Mouse (Mus musculus) left cerebral cortex, adult 8-10 months (tissue): ENCODE data around the gene Dlk2. TPM values are rescaled to one million over a fixed set of nuclear protein-coding genes. Genes with fewer than 3 reads are reported as not detected.

Source experiments
- DNase-seq, 2 experiments: peaks; one replicate each; pipeline ENCODE4 v3.0.0; 2022; ENCODE audit warnings: low spot score in 2 of 2
- total RNA-seq, 4 experiments: library from RNA; stranded (reverse); gene quantifications; 2 replicates each; pipeline ENCODE4 v1.2.4; 2022

Dlk2 gene
- total RNA-seq, 4 experiments from 2014 or later = 43.9 to 52.8 (median 50.2) TPM

DNA sequence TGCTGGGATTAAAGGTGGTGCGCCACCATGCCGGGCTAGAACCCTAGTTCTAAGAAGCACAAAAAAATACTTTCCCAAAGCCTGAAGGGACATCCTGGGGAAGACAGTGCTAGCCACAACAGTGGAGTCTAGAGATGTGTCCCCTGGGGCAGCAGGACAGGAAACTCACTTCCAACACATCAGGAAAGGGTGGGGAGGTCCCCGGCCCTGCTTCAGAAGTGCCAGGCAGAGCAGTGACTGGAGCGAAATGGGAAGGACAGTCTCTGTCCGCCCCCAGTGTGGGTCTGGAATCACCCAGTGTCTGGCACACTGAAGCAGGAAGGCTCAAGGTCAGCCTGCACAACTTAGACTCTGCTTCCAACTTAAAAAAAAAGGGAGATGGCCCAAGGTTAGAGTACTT is 24.5 kb upstream of the Dlk2 start:
- DNase-seq = no peak

DNA sequence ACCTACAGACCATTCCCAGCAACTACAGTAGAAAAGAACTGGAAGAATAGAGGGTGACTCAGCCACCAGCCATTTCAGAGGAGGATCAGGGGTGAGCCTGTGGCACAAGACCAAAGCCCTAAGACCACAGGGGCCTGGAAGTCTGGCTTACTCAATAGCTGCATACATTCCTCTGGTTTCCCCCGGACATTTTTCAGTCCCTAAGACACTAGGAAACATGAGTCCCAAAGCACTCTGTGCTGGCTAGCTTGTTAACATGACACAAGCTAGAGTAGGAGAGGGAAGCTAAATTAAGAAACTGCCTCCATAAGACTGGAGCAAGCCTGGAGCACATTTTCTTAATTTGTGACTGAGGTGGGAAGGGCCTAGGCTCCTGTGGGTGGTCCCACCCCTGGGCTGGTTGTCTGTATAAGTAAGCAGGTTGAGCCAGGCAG is 23.4 kb upstream of the Dlk2 start:
- DNase-seq = peak in 1 of 2 experiments; percentile 61

DNA sequence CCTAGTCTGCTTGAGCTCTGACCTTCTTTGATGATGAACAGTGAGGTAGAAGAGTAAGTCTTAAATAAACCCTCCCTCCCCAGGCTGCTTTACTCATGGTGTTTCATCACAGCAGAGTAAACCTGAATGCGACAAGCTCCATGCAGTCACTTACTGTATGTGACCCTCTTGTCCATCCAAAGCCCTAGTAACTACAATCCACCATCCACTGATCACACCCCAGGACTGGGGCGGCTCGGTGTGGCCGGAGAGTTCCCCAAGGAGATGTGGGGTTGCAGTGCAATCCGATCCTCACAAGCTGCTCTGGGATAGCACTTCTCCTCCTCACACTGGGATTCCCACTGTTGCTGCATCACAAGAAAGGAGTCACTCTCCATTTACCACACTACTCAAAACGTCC is 22.8 kb upstream of the Dlk2 start:
- no peak for DNase-seq

DNA sequence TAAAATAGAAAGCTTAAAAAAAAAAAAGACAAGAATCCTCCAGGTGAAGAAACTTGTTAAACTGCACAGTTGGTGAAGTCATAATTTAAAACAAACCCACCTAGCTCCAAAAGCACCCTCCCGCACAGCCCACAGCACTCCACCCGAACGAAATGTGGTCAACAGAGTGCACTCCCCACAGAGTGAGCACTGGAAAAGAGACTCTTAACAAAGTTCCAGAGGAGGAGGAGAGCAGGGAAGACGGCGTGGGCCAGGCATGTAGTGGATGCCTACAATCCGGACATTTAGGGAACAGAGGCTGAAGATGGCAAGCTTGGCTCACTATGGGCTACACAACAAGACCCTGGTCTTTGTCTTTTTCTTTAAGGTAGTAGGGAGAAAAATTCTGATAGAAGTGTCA is 22.2 kb upstream of the Dlk2 start:
- no peak for DNase-seq

DNA sequence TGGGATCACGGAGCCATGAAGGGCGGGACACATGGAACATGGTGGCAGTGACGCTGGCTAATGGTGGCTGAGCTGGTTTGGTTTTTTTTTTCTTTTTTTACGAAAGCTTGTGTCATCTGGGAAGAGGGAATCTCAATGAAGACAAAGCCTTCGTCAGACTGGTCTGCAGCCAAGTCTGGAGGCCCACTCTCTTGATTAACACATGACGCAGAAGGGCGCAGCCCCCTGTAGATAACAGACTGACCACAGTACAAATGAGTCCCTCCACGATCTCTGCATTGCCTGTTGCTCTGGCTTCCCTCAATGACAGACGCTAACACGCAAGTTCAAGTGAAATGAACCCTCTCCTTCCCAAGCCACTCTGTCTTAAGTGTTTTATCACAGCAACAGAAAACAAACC is 21.7 kb upstream of the Dlk2 start:
- no peak for DNase-seq

DNA sequence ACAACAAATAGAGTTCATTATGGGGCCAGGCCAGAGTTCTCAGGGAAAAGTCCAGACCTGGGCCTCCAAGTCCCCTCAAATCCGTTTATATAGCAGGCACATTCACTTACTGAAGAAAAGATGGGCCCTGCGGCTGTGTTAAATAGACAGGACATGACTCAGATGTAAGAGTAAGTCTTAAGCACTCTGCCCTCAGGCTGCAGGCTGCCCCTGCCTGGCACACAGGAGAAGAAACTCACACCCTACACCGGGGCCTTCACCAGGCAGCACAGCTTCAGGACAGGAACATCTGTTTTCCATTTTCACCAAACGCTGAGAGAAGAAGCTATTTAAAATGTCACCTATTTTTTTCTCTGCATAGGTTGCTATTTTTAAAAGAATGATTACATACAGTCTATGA is 19.6 kb upstream of the Dlk2 start:
- DNase-seq = no peak

DNA sequence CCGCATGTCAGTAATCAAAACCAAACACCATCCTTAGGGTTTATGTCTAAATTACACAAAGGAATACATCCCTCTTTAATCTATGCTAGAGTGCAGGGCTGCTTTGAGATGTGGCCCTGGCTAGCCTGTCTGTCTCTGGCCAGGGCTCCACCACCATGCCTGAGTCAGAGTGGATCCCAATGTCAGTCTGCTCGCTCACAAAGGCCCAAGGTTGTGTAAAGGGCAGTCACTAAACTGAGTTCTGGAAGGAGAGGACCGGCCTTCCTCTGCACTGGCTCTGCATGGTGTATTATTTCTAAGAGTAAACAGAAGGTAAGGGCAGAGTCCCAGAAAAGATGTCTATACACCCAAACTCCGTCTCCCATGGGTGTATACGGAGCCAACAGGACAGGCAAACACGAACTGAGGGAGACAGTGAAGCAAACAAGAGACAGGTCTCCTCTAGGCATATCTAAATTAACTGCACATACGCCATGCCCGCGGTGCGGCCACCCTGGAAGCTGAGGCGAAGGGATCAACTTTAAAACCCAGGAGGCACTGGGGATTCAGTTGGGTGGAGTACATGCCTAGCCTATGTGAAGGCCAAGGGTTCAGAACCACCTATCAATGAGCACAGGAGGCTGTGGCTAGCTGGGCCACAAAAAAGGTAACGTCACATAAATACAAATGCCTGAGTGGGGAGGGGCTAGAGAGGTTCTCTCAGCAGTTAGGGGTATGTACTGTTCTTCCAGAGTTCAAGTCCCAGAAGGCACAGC is 19.0 kb upstream of the Dlk2 start:
- DNase-seq = no peak

DNA sequence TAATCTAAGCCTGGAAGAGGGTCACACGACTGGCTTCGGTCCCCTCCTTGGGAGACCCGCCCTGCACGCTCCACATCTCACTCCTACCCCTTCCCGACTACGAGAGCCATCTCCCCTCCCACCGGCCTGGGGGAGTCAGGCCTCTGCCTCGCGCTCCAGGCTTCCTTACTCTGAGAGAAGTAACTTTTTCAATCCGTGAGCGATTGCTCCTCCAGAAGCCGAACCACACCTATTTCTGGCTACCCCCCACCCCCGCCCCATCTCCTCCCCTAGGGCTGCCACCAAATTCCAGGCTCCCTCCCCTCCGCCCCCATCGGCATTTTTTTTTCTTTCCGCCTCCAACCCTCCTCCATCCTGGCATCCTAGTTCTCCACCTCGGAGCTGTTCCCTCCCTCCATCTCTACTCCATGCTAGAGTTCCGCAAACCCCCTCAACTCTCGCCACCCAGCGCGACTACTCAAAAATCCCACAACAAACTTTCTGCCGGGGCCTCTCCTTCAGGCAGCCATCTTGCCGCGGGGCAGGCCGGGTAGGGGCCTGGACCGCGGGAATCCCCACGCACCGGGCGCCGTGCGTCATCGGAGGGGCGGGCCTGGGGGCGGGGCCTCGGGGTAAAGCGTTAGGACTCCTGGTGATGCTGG is 14.6 kb upstream of the Dlk2 start, which contains the start of gene Tjap1:
Gene Tjap1 (minus strand): TSS at position 544 of the 641 bp plus-strand sequence.
- DNase-seq = peak; percentile 62 to 73

DNA sequence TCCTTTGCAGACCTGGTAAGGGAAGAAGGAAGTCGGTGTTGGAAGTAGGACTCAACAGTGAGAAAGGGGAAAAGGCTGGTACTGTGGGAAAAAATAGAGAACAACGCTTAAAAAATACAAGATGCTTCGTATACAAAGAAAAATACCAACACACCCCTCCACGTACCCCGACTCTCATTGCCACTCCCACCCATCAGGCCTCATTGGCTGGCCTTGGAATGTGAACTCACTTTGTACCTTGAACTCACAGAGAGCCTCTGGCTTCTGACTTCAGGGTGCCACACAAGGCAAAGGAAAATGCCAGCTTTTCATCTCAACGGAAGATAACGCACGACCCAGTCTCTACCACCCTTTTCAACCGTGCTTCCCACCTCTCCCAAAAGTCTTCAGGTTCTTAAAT is 14.1 kb upstream of the Dlk2 start:
- DNase-seq = no peak

DNA sequence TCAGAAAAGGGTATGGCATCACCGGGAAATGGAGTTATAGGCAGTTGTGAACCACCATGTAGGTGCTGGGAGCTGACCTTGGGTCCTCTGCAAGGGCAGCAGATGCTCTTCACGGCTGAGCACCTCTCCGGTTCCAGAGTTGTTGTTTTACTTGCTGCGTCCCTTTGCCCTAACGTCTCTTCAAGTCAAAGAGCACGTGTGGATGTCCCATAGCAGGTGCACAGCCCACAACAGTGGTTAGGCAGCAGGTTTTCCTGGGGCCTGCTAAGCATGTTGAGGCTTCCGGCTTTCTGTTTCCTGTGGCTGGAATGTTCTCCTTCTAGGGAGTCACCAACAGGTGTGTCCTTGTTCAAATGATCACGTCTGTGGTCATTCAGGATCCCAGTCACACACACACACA is 13.3 kb upstream of the Dlk2 start:
- DNase-seq = no peak

DNA sequence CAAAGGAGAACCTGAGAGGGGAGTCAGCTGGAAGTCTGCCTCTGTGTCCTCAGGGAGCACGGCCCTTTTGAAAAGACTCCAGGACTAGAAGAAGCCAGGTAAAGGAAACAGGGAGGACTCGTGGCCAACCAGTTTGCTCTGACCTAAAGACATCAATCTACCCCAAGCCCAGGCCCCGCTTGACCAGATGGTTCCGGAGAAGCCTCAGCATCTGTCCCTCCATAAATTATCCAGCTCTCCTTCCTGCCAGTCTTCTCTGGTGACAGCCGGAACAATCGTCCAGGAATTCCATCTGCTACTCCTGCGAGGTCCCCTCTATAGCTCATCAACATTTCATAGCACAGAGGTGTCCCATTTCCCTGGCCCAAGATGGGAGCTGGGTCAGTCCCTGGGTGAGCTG is 12.6 kb upstream of the Dlk2 start:
- no peak for DNase-seq

DNA sequence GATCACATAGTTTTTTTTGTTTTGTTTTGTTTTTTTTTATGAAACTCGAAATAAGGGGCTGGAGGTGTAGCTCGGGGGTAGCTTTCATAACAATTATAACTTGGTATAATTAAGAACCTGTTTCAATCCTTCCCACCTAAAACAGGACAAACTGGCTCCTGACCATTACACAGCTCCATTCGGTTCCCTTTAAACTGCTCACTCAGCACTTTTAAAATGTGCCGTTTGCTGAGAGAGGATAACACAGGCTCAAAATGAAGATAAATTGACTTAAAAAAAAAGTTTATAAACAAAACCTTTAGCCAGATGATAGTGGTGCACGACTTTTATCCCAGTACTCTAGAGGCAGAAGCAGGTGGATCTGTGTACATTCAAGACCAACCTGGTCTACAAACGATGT is 11.8 kb upstream of the Dlk2 start:
- no peak for DNase-seq

DNA sequence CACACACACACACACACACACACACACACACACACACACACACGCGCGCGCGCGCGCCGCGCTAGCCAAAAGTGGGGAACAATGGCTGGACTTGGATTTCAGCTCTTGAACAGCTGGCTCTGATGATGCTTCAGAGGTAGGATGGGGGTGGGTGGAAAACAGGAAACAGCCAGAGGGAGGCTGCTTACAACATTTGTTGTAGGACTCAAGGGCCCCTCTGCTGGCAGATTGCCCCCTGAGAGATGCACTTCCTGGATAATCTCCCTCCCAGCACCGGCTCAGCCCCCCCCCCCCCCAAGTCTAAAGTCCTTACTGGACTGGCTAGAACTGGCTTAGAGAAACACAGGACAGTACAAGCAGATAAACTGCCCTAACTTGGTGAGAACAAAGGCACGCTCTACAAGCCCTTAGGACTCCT is 9.5 kb upstream of the Dlk2 start:
- no peak for DNase-seq

DNA sequence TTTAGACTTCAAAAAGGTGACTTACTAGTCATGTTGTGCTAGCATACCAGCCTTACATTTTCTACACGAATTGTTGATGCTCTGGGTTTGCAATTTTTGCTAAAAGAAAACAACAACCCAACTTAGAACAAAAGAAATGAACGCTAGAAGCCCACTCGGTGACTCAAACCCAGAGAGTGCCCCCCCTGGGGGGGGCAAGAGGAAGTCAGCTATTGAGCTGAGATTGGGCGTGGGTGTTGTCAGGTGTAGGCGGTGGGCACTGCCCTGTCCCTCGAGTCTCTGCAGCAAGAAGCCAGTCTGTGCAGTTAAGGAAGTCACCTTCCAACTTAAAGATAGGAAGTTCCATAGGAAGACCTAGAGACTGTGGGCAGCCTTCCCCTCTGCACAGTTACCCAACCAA is 620 bp upstream of the Dlk2 start:
- no peak for DNase-seq

DNA sequence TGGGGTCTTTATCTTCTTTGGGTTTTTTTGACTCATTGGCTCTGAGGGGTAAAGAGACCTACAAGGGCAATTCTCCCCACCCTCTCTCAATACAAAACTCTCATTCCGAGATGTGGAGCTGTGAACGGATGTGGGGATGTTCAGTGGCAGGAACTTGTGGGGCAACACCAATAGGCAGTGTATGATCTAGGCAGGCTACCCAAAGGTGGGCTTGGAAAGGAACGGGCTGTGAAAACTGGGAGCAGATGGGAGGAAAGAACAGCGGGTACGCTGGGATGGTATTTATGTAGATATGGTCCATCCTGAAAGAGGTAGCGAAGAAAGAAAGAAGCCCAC is 225 bp upstream of the Dlk2 start:
- no peak for DNase-seq

DNA sequence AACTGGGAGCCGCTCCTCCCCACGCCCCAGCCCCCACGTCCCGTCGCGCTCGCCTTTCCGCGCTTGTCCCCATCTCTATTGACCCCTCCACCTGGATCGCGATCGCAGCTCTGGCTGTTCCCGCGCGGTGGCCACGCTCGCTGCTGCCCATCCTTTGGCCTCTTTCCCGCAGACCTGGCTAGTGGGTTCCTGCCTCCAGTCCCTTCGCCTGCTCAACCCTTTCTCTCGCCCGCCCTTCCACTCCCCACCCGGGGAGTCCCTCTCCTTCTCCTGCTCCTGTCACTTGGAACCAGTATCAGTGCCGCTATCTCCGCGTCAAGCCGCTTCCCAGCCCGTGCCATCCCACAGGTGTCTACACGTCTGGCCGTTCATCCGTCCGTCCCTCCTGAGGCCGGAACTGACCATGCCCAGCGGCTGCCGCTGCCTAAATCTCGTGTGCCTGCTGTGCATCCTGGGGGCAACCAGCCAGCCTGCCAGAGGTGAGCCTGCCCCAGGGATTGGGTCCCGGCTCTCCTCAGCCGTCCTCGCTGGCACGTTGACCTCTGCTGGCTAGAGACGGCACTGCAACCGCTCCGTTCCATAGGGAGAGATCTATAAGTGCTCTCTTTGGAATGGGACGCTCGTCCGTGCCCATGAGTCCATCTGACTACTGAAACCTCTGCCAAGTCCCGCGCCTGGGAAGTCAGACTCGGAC is 1.1 kb downstream of the Dlk2 start:
- DNase-seq = peak; percentile 75 to 93

DNA sequence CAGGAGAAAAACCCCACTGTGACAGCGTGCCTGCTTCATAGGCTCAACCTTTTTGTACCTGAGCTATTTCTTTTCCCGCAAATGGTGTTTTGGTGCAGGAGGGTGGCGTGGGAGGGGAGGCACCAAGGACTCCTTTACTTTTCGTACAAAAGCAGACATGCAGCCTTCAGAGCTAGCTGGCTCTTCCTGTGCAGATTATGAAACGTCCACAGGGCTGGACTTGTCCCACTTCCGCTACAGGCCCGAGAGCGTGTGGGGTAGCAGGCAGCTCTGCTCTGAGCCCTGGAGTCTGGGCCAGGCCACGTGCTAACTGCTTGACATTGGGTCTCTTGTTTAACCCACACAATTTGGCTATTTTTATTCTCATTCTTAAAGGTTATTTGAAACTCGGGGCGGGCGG is 4.7 kb downstream of the Dlk2 start:
- DNase-seq = peak in 1 of 2 experiments; percentile 43

DNA sequence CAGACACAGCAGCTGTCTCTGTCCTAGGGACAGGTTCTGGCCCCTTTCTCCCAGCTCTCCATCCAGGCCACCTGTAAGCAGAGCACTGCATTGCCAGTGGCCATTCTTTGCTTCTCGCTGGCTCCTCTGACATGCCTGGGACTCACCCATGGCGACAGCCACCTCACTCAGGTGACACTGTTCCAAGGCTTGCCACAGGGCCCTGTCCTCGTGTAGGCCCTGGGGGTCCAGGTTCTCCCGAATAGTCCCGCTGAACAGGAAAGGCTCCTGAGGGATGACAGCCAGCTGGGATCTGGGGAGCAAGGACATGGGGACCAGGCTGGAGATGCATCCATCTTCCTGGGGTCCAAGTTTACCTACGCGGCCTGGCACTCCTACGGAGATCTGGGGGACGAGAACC is 7.0 kb downstream of the Dlk2 start:
- DNase-seq = no peak

DNA sequence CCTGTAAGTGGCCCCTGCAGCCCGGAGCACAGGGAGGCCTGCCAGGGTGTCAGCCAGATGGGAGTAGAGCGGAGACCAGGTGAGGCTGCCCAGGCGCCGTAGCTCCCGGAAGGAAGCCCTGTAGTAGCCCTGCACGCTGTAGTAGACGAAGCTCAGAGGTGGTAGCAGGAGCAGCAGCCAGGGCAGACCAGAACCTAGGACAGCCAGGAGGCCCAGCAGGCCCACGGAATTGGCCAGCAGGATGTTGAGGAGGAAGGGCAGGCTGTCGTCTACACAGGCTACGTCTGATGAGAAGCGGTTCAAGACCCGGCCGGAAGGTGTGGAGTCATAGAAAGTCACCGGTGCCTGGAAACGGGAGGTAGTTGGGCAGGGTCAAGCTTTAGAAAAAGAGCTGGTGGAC is 9.7 kb downstream of the Dlk2 start:
- DNase-seq = no peak

DNA sequence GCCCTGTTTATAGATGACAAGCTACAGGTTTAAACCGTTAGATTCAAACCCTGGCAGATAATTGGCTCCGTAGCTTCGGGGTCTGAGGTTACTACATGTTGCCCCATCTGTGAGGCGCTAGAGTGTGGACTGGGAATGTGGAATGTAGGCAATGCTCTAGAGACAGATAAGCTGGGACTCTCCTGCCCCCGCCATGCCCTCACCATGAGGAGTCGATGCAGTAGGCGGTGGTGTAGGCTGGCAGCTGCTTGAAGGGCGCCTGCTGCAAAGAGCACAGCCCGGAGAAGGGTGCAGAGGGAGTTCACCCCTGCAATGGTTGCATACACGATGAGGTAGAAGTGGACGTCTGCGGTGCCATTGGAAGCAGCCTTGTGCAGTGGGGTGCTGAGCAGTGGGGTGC is 12.6 kb downstream of the Dlk2 start:
- no peak for DNase-seq

DNA sequence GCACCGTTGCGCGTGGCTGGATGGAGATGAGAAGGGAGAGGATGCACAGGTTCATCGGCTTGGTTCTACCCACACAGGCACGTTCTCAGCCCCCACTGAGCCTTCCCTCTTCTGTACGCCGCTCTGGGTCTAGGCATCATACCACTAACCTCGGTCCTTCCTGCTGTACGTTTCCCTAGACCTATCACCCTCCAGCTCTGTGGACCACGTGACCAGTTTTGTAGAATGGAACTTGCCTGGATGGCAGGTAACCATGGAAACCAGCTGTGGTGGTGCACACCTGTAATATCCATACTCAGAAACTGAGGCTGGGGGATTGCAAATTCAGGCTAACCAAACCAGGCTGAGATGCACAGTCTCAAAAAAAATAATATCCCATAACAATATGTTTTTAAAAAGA is 13.3 kb downstream of the Dlk2 start:
- no peak for DNase-seq

DNA sequence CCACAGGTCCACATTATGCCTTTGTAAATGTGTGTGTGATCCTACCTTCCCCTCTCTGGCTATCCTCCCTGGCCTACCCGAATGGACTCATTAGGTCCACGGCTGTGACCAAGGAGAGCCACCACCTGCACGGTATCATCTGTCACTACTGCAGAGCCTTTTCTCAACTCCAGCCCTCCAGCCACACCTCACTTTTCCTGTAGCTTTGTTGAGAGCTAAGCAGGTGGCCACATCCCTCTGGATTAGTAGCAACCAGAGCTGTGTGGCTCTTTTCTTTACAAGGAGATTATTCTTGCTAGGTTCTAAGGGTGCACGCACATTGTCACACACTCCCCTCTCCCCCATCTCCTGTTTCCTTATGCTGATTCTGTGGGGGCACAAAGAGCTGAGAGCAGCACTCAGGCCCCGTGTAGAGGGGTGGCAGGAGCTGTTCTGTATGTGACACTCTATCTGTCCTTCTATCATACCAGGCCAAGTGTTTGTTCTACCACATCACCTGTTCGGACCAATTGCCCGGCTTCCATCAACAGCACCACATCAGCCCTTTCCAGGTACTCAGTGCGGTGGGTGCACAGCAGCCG is 16.0 kb downstream of the Dlk2 start:
- no peak for DNase-seq
